Mouse (Mus musculus) urinary bladder, adult 2 months (tissue): ENCODE measurements around the gene Gm525. TPM values are rescaled to one million over a fixed set of nuclear protein-coding genes. Genes with fewer than 3 reads are reported as not detected.
A peak's percentile ranks its signal among the peaks of the same experiment; 100 is the strongest.
"Not testable (repeated sequence)": the region's sequence is repeated elsewhere in the genome, so short reads cannot be mapped to it uniquely, and the experiment has no call there.

Experiments used
- DNase-seq: peaks from one replicate; pipeline ENCODE4 v3.0.0; 2022; ENCODE audit warnings: low spot score
- polyA plus RNA-seq: library from polyadenylated mRNA; depleted of rRNA; stranded (reverse); fragments of >200 nt; gene quantifications from 2 replicates; pipeline ENCODE4 v1.2.3, GENCODE M21; 2012; rRNA removed

Gm525 gene
- polyA plus RNA-seq, 1 experiment, result 0.18 TPM

DNA sequence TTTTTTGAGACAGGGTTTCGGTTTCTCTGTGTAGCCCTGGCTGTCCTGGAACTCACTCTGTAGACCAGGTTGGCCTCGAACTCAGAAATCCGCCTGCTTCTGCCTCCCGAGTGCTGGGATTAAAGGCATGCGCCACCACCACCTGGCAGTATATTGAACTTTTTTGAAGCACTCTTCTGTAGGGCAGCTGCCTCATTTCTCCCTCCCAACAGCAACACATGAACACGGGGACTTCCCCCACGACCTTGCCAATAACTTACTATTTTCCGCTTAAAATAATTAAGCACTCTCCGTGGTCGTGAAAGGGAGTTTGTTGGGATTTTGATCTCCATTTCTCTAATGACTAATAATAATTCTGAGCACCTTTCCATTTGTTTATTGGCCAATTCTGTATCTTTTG, 23.7 kb downstream of the Gm525 start:
- DNase-seq, result not testable (repeated sequence)

- no peak for DNase-seq
Measured at GRCm38 (mm10) chr11:89098083-89098835, 24.6 kb downstream of the Gm525 start.

DNA sequence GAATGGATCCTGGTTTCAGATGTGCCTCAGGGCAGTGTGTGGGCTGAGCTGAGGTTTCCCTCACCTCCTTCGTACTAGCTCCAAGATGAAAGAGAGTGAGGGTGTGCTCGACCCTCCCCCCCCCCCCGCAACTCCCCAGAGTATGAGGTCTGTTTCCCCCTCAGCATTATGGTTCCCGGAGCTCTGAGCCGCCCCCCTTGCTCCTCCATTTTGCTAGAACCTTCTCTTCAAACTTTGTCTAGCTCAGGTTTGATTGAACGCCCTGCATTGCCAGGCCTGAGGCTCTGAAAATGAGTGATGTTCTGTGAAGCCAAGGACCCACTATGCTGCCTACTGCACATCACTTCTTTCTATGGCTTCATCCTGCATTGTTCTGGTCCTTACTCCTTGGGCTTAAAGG, 25.3 kb downstream of the Gm525 start:
- no peak for DNase-seq

DNA sequence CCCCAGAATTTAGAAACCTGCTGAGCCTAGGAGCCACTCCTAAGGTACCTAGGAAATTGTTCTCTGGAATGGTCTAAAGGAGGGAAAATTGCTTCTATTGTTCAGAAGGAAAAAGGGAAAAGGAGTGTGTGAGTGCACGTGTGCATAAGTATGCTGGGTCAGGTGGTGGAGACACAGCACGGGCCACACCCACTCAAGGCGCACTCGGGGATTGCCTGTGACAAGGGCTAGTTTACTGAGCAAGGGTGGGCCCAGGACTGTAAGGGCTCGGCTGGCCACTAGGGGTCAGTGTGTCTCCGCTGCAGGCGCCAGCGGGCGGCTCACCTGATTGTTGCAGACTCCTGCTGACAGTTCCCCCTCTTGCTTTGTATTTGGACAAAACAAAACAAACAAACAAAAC, 26.8 kb downstream of the Gm525 start:
- DNase-seq, result peak; percentile 73

GRCm38 (mm10) chr11:89100826-89101321, 27.2 kb downstream of the Gm525 start:
- no peak for DNase-seq

- no peak for DNase-seq
Measured at GRCm38 (mm10) chr11:89103166-89103565, 29.5 kb downstream of the Gm525 start.

- no peak for DNase-seq
Measured at GRCm38 (mm10) chr11:89105211-89105610, 31.6 kb downstream of the Gm525 start.

DNA sequence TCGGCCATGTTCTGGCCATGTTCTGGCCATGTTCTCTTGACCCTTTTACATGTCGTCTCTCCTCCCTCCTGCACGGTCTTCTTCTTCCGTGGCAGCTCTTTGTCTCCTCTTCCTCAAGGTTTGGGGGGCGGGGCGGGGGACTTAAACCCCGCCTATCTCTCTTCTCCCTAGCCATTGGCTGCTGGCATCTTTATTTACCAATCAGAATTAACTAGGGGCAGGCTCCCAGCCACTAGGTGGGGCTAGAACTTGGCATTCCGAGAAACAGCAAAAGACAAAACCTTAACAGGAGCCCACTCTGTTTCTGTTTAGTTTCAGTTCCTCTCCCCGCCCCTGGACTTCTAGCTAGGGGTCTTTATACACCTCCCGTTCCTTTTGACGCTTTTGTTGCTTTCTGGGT, 32.2 kb downstream of the Gm525 start:
- DNase-seq, result no peak

GRCm38 (mm10) chr11:89107180-89107807, 33.7 kb downstream of the Gm525 start:
- no peak for DNase-seq

DNA sequence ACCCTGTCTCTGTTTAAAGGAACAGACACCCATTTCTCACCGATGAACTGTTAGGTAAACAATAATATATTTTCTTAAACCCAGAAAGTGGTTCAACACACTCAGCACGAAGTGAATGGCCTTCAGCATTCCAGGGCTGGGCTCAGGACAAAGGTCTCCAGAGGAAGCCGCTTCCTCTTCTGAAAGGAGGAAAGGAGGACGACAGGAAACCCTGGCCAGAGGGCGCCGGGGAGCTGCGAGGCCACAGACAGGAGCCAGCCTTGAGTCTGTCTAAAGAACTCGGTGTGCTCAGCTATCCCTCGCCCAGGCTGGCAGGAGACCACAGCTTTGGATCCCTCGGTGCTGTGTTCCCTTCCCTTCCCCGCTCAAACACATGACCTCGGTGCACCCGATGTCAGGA, 50.8 kb downstream of the Gm525 start:
- no peak for DNase-seq

- no peak for DNase-seq
Measured at GRCm38 (mm10) chr11:89130856-89131255, 57.2 kb downstream of the Gm525 start.

DNA sequence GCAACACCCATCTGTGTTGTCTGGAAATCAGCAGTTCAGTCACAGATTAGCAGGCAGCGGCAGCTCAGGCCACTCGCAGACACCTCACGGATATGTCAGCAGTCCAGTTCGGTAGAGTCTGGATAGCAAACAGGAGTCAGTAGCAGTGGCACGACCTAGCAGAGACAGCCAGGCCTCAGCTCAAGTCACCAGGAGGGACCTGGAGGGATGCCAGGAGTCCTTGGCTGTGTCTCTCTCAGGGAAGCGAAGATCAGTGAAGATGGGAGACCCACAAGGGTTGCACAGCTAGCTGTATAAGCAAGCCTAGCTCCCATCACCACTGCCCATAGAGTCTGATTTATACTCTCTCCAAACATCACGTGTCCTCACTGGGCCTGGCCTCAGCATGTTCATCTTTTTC, 58.8 kb downstream of the Gm525 start:
- no peak for DNase-seq

DNA sequence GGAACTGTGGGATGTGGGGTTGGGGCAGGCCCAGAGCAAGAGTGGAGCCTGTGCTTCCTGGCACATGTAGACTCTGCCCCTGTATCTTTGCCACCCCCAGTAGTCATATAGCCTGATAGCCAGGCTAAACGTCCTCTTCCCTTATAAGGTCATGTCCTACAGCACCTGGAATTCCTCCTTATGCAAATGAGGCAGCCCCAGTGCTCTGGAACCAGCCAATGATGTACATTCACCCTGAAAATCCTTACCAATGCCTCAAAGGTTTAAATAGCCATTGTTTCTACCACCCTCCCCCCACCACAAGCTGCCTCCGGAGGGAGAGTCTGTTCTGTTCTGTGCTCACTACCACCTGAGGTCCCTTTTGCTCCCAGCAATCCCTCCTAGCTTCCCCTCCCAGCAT, 60.6 kb downstream of the Gm525 start:
- no peak for DNase-seq

DNA sequence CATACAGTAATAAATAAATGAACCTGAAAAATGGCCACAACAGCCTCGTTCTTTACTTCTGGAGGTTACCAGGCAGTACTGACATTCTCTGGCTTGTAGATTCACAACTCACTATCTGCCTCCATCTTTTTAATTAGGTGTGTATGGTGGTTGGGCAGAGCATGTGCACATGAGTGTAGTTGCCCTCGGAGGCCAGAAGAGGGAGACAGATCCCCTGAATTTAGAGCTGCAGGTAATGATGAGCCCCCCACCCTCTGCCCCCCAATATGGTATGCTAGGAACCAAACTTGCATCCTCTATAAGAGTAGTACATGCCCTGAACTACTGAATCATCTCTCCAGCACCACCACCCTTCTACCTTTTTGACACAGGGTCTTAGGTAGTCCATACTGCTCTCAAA, 64.3 kb downstream of the Gm525 start:
- DNase-seq, result no peak

Other genes with a start within 250 kb of the Gm525 start
- gene Akap1, start 209.3 kb upstream of the Gm525 start, polyA plus RNA-seq, result 46.1 and 50.9 TPM in 2 replicates
- gene Scpep1, start 118.4 kb upstream of the Gm525 start, polyA plus RNA-seq, result 94.2 and 94.3 TPM in 2 replicates
- not detected in 2 replicates for gene Elobl, start 106.9 kb upstream of the Gm525 start, polyA plus RNA-seq
- gene Coil, start 103.6 kb upstream of the Gm525 start, polyA plus RNA-seq, result 9.7 and 10.9 TPM in 2 replicates
- gene Trim25, start 74.5 kb upstream of the Gm525 start, polyA plus RNA-seq, result 12.9 and 18.2 TPM in 2 replicates
- 5.7 and 6.4 TPM in 2 replicates for gene Dgke, start 7.0 kb upstream of the Gm525 start, polyA plus RNA-seq
- 1.2 and 1.7 TPM in 2 replicates for gene Nog, start 228.5 kb downstream of the Gm525 start, polyA plus RNA-seq